Mouse (Mus musculus): ENCODE measurements around the gene Foxk1. TPM values are rescaled to one million over a fixed set of nuclear protein-coding genes. Genes with fewer than 3 reads are reported as not detected.
A peak's percentile ranks its signal among the peaks of the same experiment; 100 is the strongest.

Foxk1 gene
- polyA plus RNA-seq, 1 experiment from 2014 or later = 4.0 TPM

DNA sequence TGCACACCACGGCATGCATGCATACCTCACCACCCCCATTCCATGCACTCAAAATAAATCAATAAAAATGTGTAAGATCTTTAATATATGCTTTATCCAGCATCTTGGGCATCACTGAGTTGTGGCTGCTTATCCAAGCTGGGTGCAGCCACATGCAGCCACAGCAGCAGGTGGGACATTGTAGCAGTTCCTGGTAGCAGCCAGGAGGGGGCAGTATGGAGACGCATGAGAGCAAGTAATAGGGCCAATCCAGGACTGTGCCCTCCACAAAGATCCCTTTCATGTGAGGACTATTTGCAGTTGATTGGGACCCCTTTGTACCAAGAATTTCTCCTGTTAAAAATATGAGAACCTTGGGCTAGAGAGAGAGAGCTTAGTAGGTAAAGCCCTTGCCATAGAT is 81.2 kb downstream of the Foxk1 start:
- 57% methylated on average over 2 of the region's 2 CpGs for WGBS
- ATAC-seq (replicated peaks; ENCODE audit: low FRiP score) (no peak), DNase-seq (ENCODE audit: low spot score) (no peak)
- Histone ChIP-seq H3K4me3 (ENCODE audit: low read depth, low read length) (no peak overlapping the region), H3K4me1 (replicated peaks; ENCODE audit: control insufficient read depth, insufficient read depth, low read length) (no peaks in the 10 kb centered on the region; the same call in 1 of the 2 replicates), H3K4me2 (no peak overlapping the region), H3K9ac (ENCODE audit: low read depth, low read length) (no peak overlapping the region), H3K27ac (ENCODE audit: low read depth, low read length) (no peak overlapping the region), H3K27me3 (replicated peaks; ENCODE audit: control insufficient read depth, insufficient read depth, low read length) (no peaks in the 10 kb centered on the region), H3K9me3 (ENCODE audit: control insufficient read depth, low read length) (no peaks in the 10 kb centered on the region), H3K36me3 (ENCODE audit: control insufficient read depth, insufficient read depth, low read length) (no peaks in the 10 kb centered on the region)

DNA sequence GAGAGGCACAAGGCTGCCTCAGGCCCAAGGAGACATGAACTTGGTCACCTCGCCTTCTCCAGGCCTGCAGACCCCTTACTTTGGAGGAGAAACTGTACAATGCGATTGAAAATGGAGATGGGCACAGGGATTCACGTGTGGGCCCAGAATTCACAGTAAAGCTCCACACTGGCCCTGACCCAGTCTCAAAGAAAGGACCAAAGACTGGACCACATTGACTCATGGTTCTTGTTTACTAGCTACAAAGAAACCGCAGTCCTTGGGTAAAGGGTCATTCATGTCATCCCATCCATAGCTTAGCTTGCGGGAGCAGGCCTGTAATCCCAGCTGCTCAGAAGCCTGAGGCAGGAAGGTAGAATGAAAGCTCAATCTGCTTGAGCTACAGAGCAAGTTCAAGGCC is 82.3 kb downstream of the Foxk1 start:
- Histone ChIP-seq H3K4me2 (no peak overlapping the region), H3K27me3 (replicated peaks; ENCODE audit: control insufficient read depth, insufficient read depth, low read length) (no peaks in the 10 kb centered on the region), H3K4me3 (ENCODE audit: low read depth, low read length) (no peak overlapping the region), H3K9me3 (ENCODE audit: control insufficient read depth, low read length) (no peaks in the 10 kb centered on the region), H3K27ac (ENCODE audit: low read depth, low read length) (no peak overlapping the region), H3K9ac (ENCODE audit: low read depth, low read length) (no peak overlapping the region), H3K4me1 (replicated peaks; ENCODE audit: control insufficient read depth, insufficient read depth, low read length) (no peaks in the 10 kb centered on the region; the same call in 1 of the 2 replicates), H3K36me3 (ENCODE audit: control insufficient read depth, insufficient read depth, low read length) (no peaks in the 10 kb centered on the region)
- WGBS = 86% methylated on average over 5 of the region's 5 CpGs
- ATAC-seq (replicated peaks; ENCODE audit: low FRiP score) = no peak
- DNase-seq (ENCODE audit: low spot score) = no peak

DNA sequence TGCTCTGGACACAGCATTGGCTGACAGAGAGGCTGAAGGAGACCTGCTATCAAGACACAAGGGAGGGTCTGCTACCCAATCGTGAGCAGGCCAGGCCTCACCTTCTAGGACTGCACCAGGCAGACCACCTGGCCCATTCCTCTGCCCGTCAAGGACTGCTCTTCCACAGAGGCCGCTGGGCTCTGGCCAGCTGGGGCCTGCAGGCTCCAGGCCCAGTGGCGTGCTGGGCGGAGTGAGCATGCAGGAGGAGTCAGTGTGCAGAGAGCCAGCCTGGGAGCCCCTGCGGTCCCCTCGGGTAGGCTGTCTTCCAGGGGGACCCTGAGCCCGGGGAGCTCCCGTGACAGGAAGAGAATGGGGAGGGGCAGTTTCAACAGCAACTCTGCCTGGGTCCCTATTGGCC is 85.4 kb downstream of the Foxk1 start:
- DNase-seq (ENCODE audit: low spot score) = no peak
- H3K4me3 ChIP-seq (ENCODE audit: low read depth, low read length) = no peak overlapping the region
- no peaks in the 10 kb centered on the region for H3K36me3 ChIP-seq (ENCODE audit: control insufficient read depth, insufficient read depth, low read length)
- WGBS = 67% methylated on average over 9 of the region's 9 CpGs
- no peak for ATAC-seq (replicated peaks; ENCODE audit: low FRiP score)
- H3K4me2 ChIP-seq = no peak overlapping the region
- H3K27me3 ChIP-seq (replicated peaks; ENCODE audit: control insufficient read depth, insufficient read depth, low read length) = no peaks in the 10 kb centered on the region
- H3K9me3 ChIP-seq (ENCODE audit: control insufficient read depth, low read length) = no peaks in the 10 kb centered on the region
- H3K9ac ChIP-seq (ENCODE audit: low read depth, low read length) = no peak overlapping the region
- H3K27ac ChIP-seq (ENCODE audit: low read depth, low read length) = no peak overlapping the region
- no peaks in the 10 kb centered on the region for H3K4me1 ChIP-seq (replicated peaks; ENCODE audit: control insufficient read depth, insufficient read depth, low read length)

DNA sequence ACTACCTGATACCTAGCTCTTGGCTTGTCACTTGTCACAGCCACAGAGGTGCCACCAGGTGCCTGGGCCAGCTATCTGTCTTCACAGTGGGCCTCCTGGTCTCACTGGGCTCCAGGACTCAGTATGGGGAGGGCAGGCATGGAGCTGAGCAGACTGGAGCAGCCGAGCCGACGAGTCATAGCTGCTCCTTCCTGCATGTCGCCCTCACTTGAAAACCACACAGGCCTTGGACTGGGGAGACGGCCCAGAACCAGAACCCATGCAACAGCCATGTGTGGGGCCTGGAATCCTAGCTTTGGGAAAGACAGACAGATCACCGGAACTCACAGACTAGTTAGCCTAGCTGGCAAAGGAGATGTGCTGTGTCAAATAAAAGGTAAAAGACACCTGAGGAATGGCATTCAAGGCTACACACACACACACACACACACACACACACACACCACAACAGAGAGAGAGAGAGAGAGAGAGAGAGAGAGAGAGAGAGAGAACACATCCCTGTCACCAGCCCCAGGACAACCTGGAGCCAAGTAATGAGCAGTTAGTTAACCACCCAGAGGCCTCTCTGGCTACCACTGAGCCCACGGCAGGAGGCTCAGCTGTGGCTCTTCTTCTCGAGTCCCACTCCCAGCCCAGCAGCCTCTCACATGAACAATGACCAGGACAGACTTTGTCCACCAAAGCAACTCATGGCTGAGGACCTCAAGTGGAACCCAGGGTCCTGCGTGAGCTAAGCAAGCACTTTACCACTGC is 88.8 kb downstream of the Foxk1 start:
- no peak overlapping the region for H3K9ac ChIP-seq (ENCODE audit: low read depth, low read length)
- DNase-seq (ENCODE audit: low spot score) = no peak
- 67% methylated on average over 9 of the region's 9 CpGs for WGBS
- no peak overlapping the region for H3K4me3 ChIP-seq (ENCODE audit: low read depth, low read length)
- no peak overlapping the region for H3K27ac ChIP-seq (ENCODE audit: low read depth, low read length)
- no peak overlapping the region for H3K4me2 ChIP-seq
- no peak for ATAC-seq (replicated peaks; ENCODE audit: low FRiP score)
- H3K9me3 ChIP-seq (ENCODE audit: control insufficient read depth, low read length) = no peaks in the 10 kb centered on the region
- H3K27me3 ChIP-seq (replicated peaks; ENCODE audit: control insufficient read depth, insufficient read depth, low read length) = no peaks in the 10 kb centered on the region
- no peaks in the 10 kb centered on the region for H3K36me3 ChIP-seq (ENCODE audit: control insufficient read depth, insufficient read depth, low read length)
- H3K4me1 ChIP-seq (replicated peaks; ENCODE audit: control insufficient read depth, insufficient read depth, low read length) = no peaks in the 10 kb centered on the region

DNA sequence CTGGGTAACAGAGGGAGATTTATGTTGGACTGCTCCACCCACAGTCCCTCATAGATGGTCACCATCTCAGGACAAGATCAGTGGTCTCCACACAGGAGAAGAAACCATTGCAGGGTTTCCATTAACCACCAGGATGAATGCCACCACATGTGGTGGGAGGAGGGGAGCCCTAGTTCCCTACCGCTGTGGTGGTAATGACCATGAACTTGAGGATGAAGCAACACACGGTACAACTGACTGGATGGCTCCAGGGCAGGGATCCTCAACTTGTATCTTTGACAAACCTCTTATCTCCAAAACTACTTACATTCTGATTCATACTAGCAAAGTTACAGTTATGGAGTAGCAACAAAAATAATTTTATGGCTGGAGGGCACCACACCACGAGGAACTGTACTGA is 92.0 kb downstream of the Foxk1 start:
- Histone ChIP-seq H3K4me2 (no peak overlapping the region), H3K27ac (ENCODE audit: low read depth, low read length) (no peak overlapping the region), H3K9me3 (ENCODE audit: control insufficient read depth, low read length) (no peaks in the 10 kb centered on the region), H3K36me3 (ENCODE audit: control insufficient read depth, insufficient read depth, low read length) (no peaks in the 10 kb centered on the region), H3K4me3 (ENCODE audit: low read depth, low read length) (no peak overlapping the region), H3K9ac (ENCODE audit: low read depth, low read length) (no peak overlapping the region), H3K4me1 (replicated peaks; ENCODE audit: control insufficient read depth, insufficient read depth, low read length) (no peaks in the 10 kb centered on the region), H3K27me3 (replicated peaks; ENCODE audit: control insufficient read depth, insufficient read depth, low read length) (no peaks in the 10 kb centered on the region)
- DNase-seq (ENCODE audit: low spot score) (no peak), ATAC-seq (replicated peaks; ENCODE audit: low FRiP score) (no peak)
- 70% methylated on average over 3 of the region's 3 CpGs for WGBS

DNA sequence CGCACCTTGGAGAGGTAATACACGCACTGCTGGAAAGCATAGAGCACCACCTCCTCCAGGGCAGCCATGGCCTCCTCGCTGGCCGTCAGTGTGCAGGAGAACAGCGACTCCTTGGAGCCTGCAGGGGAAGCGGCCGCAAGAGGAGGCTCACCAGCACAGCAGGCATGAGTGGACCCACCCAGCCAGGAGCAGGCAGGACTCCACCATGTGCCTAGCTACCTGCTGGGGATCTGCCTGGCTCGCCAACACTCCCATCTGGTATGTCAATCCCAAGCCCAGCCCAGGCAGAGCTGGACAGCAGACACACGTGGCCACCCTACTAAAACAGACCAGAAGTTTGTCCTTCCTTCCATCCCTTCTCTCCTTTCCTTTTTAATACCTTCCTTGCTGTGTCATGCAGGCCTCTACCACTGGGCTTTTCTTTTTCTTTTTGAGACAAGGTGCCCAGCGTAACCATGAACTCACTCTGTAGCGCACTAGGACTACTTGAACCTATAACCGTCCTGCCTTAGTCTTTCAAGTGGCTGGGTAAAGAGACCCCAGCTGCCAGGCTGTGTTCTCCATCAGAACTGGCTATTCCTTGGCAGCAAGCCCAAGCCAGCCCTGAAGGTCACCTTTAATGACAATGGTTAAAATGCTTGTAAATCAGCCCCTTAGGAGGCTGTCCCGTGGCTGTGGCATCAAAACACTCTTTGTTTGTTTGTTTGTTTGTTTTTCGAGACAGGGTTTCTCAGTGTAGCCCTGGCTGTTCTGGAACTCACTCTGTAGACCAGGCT is 94.2 kb downstream of the Foxk1 start:
- Histone ChIP-seq H3K9me3 (ENCODE audit: control insufficient read depth, low read length) (no peaks in the 10 kb centered on the region), H3K9ac (ENCODE audit: low read depth, low read length) (no peak overlapping the region), H3K4me2 (no peak overlapping the region), H3K36me3 (ENCODE audit: control insufficient read depth, insufficient read depth, low read length) (no peaks in the 10 kb centered on the region), H3K4me3 (ENCODE audit: low read depth, low read length) (no peak overlapping the region), H3K27me3 (replicated peaks; ENCODE audit: control insufficient read depth, insufficient read depth, low read length) (no peaks in the 10 kb centered on the region), H3K27ac (ENCODE audit: low read depth, low read length) (no peak overlapping the region), H3K4me1 (replicated peaks; ENCODE audit: control insufficient read depth, insufficient read depth, low read length) (no peaks in the 10 kb centered on the region)
- 68% methylated on average over 14 of the region's 14 CpGs for WGBS
- no peak for ATAC-seq (replicated peaks; ENCODE audit: low FRiP score)
- DNase-seq (ENCODE audit: low spot score) = no peak

DNA sequence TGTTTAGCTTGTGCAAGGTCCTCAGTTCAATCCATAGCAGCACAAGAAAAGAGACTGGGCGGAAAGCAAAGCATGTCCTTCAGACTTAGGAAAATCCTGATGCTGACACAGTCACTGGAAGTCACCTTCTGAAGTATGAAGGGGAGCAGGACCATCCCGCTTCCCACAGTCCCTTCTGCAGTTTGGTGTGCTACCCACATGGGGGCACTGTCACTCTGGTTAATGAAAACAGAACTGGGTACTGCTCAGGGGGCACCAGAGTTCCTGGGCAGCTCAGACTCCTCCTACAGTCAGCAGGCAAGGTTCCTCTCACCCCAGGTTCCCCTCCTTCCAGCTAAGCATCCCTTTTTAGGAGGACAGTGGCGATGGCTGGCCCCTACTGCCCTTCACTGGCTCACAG is 97.7 kb downstream of the Foxk1 start:
- Histone ChIP-seq H3K27ac (ENCODE audit: low read depth, low read length) (no peak overlapping the region), H3K36me3 (ENCODE audit: control insufficient read depth, insufficient read depth, low read length) (no peaks in the 10 kb centered on the region), H3K4me1 (replicated peaks; ENCODE audit: control insufficient read depth, insufficient read depth, low read length) (no peaks in the 10 kb centered on the region), H3K4me3 (ENCODE audit: low read depth, low read length) (no peak overlapping the region), H3K4me2 (no peak overlapping the region), H3K9me3 (ENCODE audit: control insufficient read depth, low read length) (no peaks in the 10 kb centered on the region), H3K27me3 (replicated peaks; ENCODE audit: control insufficient read depth, insufficient read depth, low read length) (no peaks in the 10 kb centered on the region), H3K9ac (ENCODE audit: low read depth, low read length) (no peak overlapping the region)
- DNase-seq (ENCODE audit: low spot score) (no peak), ATAC-seq (replicated peaks; ENCODE audit: low FRiP score) (no peak)
- WGBS = 46% methylated on average over 3 of the region's 3 CpGs

DNA sequence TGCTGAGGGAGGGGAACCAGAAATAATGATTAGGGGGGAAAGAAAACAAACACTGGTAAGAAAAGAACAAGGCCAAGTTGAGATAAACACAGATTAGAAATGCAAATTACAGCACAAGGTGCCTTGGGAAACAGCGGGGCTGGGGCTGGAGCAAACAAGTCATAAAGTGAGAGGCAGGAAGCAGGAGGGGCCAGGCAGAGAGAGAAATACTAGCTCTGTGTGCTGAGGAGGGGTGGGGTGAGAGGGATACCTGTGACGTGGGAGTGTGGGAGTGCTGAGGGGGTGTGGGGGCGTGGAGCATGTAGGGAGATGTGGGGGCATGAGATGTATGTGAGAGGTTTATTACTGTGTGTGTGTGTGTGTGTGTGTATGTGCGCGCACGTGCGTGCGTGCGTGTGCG is 99.6 kb downstream of the Foxk1 start:
- no peak overlapping the region for H3K27ac ChIP-seq (ENCODE audit: low read depth, low read length)
- no peak for DNase-seq (ENCODE audit: low spot score)
- H3K4me2 ChIP-seq = no peak overlapping the region
- 71% methylated on average over 10 of the region's 10 CpGs for WGBS
- H3K9ac ChIP-seq (ENCODE audit: low read depth, low read length) = no peak overlapping the region
- ATAC-seq (replicated peaks; ENCODE audit: low FRiP score) = no peak
- H3K9me3 ChIP-seq (ENCODE audit: control insufficient read depth, low read length) = no peaks in the 10 kb centered on the region
- H3K4me3 ChIP-seq (ENCODE audit: low read depth, low read length) = no peak overlapping the region
- H3K4me1 ChIP-seq (replicated peaks; ENCODE audit: control insufficient read depth, insufficient read depth, low read length) = no peaks in the 10 kb centered on the region
- H3K36me3 ChIP-seq (ENCODE audit: control insufficient read depth, insufficient read depth, low read length) = no peaks in the 10 kb centered on the region
- H3K27me3 ChIP-seq (replicated peaks; ENCODE audit: control insufficient read depth, insufficient read depth, low read length) = no peaks in the 10 kb centered on the region

DNA sequence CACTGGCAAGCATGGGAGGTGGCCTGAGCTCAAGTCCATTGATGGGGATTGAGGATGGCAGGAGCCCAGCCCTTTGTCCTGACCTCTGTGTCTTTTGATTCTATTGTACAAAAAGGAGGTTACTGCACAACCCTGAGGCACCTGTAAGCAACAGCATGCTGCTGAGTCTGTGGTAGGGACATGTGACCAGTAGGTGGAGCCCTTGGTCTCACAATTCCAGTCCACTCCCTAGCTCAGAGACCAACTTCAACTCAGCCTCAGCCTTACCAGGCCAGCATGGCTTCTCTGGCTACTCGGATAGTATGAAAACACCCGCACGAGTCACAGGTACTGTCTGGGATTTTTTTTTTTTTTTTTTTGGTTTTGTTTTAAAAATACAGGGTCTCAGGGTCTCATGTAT is 101.1 kb downstream of the Foxk1 start:
- H3K9ac ChIP-seq (ENCODE audit: low read depth, low read length) = no peak overlapping the region
- no peaks in the 10 kb centered on the region for H3K4me1 ChIP-seq (replicated peaks; ENCODE audit: control insufficient read depth, insufficient read depth, low read length)
- ATAC-seq (replicated peaks; ENCODE audit: low FRiP score) = peak; percentile 78
- peak; percentile 49 for DNase-seq (ENCODE audit: low spot score)
- H3K36me3 ChIP-seq (ENCODE audit: control insufficient read depth, insufficient read depth, low read length) = no peaks in the 10 kb centered on the region
- no peak overlapping the region for H3K4me2 ChIP-seq
- no peak overlapping the region for H3K4me3 ChIP-seq (ENCODE audit: low read depth, low read length)
- H3K27me3 ChIP-seq (replicated peaks; ENCODE audit: control insufficient read depth, insufficient read depth, low read length) = no peaks in the 10 kb centered on the region
- H3K27ac ChIP-seq (ENCODE audit: low read depth, low read length) = no peak overlapping the region
- 6% methylated on average over 3 of the region's 3 CpGs for WGBS
- no peaks in the 10 kb centered on the region for H3K9me3 ChIP-seq (ENCODE audit: control insufficient read depth, low read length)

Measured in liver, embryonic 11.5 days (tissue).